Mouse (Mus musculus) thymus, postnatal 0 days (tissue): ENCODE results near the gene Cct4. TPM values are rescaled to one million over a fixed set of nuclear protein-coding genes. Genes with fewer than 3 reads are reported as not detected.

Experiments
- DNase-seq: peaks from one replicate; pipeline ENCODE4 v3.0.0-alpha.2; 2015; ENCODE audit warnings: low spot score
- polyA plus RNA-seq: library from polyadenylated mRNA; unstranded; fragments of >200 nt; fragmentation: Nextera tagmentation; extraction: Ambion mirVana; gene quantifications from 2 replicates; pipeline ENCODE4 v1.2.1, GENCODE M21; 2015

Cct4 gene
- polyA plus RNA-seq, 1 experiment from 2014 or later, result 230 TPM

DNA sequence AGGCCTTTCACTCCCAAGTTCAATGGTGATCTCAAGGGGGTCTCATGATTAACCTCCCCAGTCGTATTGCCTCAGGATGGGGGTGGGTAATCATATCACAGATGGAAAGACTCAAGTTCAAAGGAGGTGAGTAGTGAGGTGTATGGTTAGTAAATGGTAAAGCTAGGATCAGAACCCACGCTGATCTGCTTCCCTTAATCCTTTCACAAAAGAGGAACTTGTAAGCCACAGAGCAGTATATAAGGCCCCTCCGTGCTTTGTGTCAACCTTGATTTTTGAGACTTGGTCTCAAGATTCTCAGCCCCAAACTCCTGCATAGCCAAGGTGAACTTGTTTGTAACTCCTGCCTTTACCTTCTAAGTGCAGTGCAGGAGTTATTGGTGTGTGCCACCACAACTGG is 33.9 kb downstream of the Cct4 start:
- no peak for DNase-seq

- DNase-seq, result no peak
Measured at GRCm38 (mm10) chr11:23028957-23029356, 38.6 kb downstream of the Cct4 start.

DNA sequence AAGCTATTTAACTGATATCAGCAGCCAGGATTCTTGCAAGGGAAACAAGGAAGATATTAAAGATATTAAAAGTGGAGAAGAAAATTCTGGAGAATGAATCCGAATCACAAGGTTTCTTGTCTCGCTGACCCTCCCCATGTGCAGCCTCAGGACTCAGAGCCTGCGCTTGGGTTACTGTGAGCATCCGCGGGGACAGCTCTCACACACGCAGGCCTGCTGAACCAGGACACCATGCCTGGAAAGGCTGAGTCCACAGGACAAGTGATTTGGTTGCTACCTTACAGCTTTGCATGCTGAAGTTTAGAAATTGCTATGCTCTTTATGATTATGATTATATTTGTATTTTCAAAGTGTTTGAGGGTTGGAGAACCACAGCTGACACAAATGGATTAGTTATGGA is 39.1 kb downstream of the Cct4 start:
- DNase-seq, result no peak

- DNase-seq, result no peak
Measured at GRCm38 (mm10) chr11:23047252-23047651, 56.9 kb downstream of the Cct4 start.

DNA sequence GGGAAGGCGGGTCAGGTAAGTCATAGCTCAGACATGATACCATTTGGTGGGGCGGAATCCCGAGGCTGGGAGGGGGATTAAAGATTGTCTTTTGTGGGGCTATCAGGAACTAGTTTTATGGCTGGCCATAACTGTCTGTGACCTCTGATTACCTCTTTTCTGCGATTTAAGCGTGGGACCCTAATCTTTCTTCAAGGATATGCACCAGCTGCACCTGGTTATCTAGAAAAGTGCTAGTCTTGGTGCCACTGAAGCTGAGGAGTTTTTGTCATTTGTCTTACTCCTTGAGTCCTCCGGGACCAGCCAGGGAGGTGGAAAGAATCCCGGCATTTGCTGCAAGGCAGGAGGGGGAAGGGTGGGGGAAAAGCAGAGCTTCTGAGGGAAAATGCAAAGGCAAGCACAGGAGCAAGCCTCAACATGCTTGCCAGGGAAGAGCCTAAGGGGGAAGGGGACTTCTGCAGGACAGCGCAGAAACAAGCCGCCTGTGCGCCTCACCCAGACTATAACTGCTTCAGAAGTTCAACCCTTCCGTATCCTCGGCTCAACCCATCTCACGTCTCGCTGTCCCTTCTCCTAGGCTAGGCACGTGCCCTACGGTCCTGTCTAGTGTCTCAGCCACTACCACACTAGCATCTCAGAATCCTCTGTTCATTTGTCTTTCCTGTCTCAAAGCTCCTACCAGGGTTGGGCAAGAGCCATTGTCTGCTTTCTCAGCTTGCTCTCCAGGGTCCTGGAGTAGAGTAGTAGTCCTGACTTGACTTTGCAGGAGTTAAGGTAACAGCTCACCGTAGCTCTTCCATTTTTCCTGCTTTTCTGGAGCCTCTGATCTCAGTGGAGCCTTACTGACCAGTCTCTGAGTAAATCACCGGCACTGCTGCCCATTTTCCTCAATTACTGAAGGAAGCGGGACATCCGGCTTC is 57.6 kb downstream of the Cct4 start:
- DNase-seq, result no peak

GRCm38 (mm10) chr11:23049642-23050041 is 59.3 kb downstream of the Cct4 start:
- no peak for DNase-seq

DNA sequence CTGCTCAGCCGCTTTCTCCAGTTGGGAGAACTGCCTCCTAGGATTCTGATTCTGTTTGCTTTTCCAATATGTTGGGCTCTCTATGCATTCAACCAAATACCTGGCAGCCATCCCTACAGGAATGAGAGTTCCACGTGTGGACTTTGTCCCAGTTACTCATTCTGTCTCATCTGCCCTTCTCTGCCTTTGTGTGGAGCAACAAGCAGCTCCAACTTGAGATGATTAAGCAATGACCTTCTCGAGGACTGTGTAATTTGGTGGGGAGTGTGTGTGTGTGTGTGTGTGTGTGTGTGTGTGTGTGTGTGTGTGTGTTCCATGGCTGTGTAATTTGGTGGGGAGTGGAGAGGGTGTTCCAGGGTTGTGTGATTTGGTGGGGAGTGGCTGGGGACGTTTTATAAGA is 62.0 kb downstream of the Cct4 start:
- DNase-seq, result no peak

Other genes with a start within 250 kb of the Cct4 start
- 25.5 and 26.1 TPM in 2 replicates for gene B3gnt2, start 129.6 kb upstream of the Cct4 start, polyA plus RNA-seq
- 3.1 and 3.7 TPM in 2 replicates for gene Zrsr1, start 18.5 kb upstream of the Cct4 start, polyA plus RNA-seq
- 41.2 and 44.0 TPM in 2 replicates for gene Gm28048, start 8.4 kb upstream of the Cct4 start, polyA plus RNA-seq
- 265 and 303 TPM in 2 replicates for gene Commd1, start 8.1 kb upstream of the Cct4 start, polyA plus RNA-seq
- gene Fam161a, start 17.0 kb downstream of the Cct4 start, polyA plus RNA-seq, result 1.3 and 2.0 TPM in 2 replicates